Mouse (Mus musculus): ENCODE data around the gene Wdr91. TPM values are rescaled to one million over a fixed set of nuclear protein-coding genes. Genes with fewer than 3 reads are reported as not detected.
A peak's percentile ranks its signal among the peaks of the same experiment; 100 is the strongest.

Wdr91 gene
- polyA plus RNA-seq, 1 experiment from 2014 or later, result 11.8 TPM

DNA sequence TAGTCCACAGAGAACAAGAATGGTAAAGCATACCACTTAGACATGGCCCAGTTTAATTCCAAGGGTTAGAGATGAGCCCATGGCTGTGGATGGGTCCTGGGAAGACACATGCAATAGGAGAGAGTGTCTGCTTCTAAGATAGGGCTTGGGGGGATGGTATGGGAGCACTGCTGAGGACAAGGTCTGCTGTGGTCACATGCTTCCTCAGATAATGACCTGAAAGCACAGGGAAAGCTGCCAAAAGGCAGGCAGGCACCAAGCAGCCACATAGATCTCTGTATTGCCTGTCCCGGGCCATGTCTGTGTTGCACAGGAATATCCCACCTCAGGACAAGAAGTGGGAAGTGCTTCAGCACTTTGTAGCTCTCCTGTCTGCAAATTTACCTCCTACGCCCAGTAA is 11.5 kb downstream of the Wdr91 start:
- H3K27me3 ChIP-seq, result no peaks in the 10 kb centered on the region
- WGBS, result 83% methylated on average over 2 of the region's 2 CpGs
- no peak overlapping the region for H3K27ac ChIP-seq
- ATAC-seq (replicated peaks; ENCODE audit: low FRiP score), result no peak
- no peak overlapping the region for H3K4me3 ChIP-seq (replicated peaks)
- no peak overlapping the region for H3K9ac ChIP-seq
- no peaks in the 10 kb centered on the region for H3K9me3 ChIP-seq (replicated peaks)
- H3K36me3 ChIP-seq, result peaks cover 82% of the 10 kb centered on the region
- peaks cover 13% of the 10 kb centered on the region for H3K4me1 ChIP-seq
- no peak overlapping the region for H3K4me2 ChIP-seq

- no peak overlapping the region for H3K27ac ChIP-seq
- WGBS, result 55% methylated on average over 16 of the region's 16 CpGs
- H3K9me3 ChIP-seq (replicated peaks), result no peaks in the 10 kb centered on the region
- no peak overlapping the region for H3K9ac ChIP-seq
- no peak overlapping the region for H3K4me2 ChIP-seq
- no peak for ATAC-seq (replicated peaks; ENCODE audit: low FRiP score)
- H3K36me3 ChIP-seq, result peaks cover 86% of the 10 kb centered on the region
- H3K4me1 ChIP-seq, result no peaks in the 10 kb centered on the region
- no peaks in the 10 kb centered on the region for H3K27me3 ChIP-seq
- H3K4me3 ChIP-seq (replicated peaks), result no peak overlapping the region
Observed at GRCm38 (mm10) chr6:34896168-34896780, 14.4 kb downstream of the Wdr91 start.

DNA sequence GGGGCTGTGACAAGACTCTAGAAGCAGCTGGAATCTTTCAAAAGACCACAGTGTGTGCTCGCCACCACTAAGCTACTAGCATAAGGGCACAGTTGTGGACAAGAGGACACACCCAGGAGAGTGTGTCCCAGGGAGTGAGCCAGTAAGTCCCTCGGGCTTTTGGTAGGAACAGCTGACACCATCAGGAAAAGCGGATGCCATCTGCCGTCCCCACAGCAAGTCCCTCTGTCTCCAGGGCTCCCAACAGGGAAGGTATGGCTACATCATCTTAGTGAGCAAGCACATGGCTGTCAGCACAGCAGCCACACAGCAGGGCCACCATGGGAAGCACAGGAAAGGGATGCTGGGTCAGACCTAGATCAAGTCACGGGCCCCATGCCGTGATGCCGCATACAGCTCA is 15.1 kb downstream of the Wdr91 start:
- H3K4me1 ChIP-seq, result no peaks in the 10 kb centered on the region
- 85% methylated on average over 7 of the region's 7 CpGs for WGBS
- no peaks in the 10 kb centered on the region for H3K27me3 ChIP-seq
- H3K27ac ChIP-seq, result no peak overlapping the region
- peaks cover 86% of the 10 kb centered on the region for H3K36me3 ChIP-seq
- H3K9ac ChIP-seq, result no peak overlapping the region
- no peak for ATAC-seq (replicated peaks; ENCODE audit: low FRiP score)
- H3K4me2 ChIP-seq, result no peak overlapping the region
- H3K4me3 ChIP-seq (replicated peaks), result no peak overlapping the region
- H3K9me3 ChIP-seq (replicated peaks), result no peaks in the 10 kb centered on the region

DNA sequence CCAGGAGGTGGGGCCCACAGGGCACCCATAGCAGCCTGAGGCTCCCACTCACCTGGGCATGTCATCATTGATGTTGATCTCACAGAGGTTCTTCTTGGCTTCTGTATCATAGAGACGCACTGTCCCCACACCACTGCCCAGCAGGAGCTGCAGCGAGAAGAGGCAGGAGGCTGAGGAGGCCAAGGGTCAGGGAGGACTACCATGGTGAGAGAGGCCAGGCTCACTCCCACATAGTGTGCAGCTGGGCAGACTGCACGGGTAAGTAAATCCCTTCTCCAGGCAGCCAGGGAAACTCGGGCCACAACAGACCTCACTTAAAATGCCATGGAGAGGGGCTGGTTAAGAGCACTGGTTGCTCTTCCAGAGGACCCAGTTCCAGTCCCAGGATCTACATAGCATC is 21.5 kb downstream of the Wdr91 start:
- peaks cover 77% of the 10 kb centered on the region for H3K36me3 ChIP-seq
- H3K4me1 ChIP-seq, result peaks cover 14% of the 10 kb centered on the region
- no peak overlapping the region for H3K4me2 ChIP-seq
- peak; percentile 76 for ATAC-seq (replicated peaks; ENCODE audit: low FRiP score)
- H3K27ac ChIP-seq, result 0 out of 2 replicates have a peak overlapping the region, but pooled peaks have one; percentile 61
- no peaks in the 10 kb centered on the region for H3K27me3 ChIP-seq
- H3K4me3 ChIP-seq (replicated peaks), result no peak overlapping the region
- H3K9me3 ChIP-seq (replicated peaks), result no peaks in the 10 kb centered on the region
- 39% methylated on average over 4 of the region's 4 CpGs for WGBS
- no peak overlapping the region for H3K9ac ChIP-seq

GRCm38 (mm10) chr6:34887131-34887850 is 23.4 kb downstream of the Wdr91 start:
- Histone ChIP-seq H3K27ac (no peak overlapping the region), H3K9me3 (replicated peaks) (no peaks in the 10 kb centered on the region), H3K4me3 (replicated peaks) (no peak overlapping the region), H3K4me1 (peaks cover 14% of the 10 kb centered on the region), H3K36me3 (peaks cover 76% of the 10 kb centered on the region), H3K4me2 (no peak overlapping the region), H3K27me3 (no peaks in the 10 kb centered on the region), H3K9ac (no peak overlapping the region)
- ATAC-seq (replicated peaks; ENCODE audit: low FRiP score), result no peak
- 77% methylated on average over 6 of the region's 6 CpGs for WGBS

DNA sequence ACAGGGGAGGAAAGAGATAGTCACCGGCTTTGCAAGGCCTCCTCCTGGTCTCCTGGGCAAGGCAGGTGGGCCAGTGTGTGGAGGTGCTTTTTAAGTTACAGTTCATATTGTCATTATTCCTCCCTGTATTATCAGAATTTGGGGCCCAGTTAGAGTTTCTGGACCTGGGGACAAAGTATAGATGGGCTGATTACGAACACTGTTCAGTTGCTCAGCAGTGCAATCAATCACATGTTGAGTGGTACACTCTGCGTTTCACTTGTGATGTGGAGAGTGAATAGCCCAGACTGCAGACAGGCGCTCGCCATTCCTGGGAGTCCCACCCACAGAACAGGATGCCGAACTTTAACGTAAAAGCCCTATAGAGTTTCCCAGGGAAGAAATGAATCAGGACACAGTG is 26.0 kb downstream of the Wdr91 start:
- ATAC-seq (replicated peaks; ENCODE audit: low FRiP score), result no peak

DNA sequence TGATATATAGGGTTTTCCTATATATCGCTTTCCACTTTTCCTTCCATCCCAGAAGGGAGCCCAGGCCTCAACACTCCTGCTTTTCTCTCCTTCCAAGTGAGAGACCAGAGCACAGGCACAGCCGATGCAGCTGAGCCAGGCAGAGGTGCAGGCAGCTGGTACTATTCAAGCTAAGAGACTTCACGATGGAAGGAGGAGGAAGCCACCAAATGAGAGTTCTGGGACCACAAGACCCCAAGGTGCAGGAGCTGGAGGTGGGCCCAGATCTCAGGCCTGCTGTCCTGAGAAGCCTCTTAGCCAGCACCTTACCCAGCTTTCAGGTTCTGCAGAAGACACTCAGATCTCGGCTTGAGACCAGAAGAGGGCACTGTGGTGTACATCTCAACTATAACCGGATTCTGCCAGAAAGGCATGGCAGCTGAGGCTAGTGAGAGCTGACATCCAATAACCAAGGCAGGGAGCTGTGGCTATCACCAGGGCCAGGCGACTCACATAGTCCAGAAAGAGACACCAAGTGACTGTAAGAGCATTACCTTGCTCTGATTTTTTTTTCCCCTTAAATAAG is 30.7 kb downstream of the Wdr91 start:
- Histone ChIP-seq H3K4me1 (peaks cover 29% of the 10 kb centered on the region), H3K4me3 (replicated peaks) (no peak overlapping the region), H3K9me3 (replicated peaks) (no peaks in the 10 kb centered on the region), H3K9ac (no peak overlapping the region), H3K4me2 (no peak overlapping the region), H3K27me3 (no peaks in the 10 kb centered on the region), H3K36me3 (peaks cover 50% of the 10 kb centered on the region), H3K27ac (no peak overlapping the region)
- ATAC-seq (replicated peaks; ENCODE audit: low FRiP score), result no peak
- 52% methylated on average over 6 of the region's 6 CpGs for WGBS

More for the DNA sequence above, 26.0 kb downstream of the Wdr91 start:
- peaks cover 73% of the 10 kb centered on the region for H3K36me3 ChIP-seq
- no peak overlapping the region for H3K27ac ChIP-seq
- H3K9me3 ChIP-seq (replicated peaks), result no peaks in the 10 kb centered on the region
- H3K27me3 ChIP-seq, result no peaks in the 10 kb centered on the region
- H3K4me1 ChIP-seq, result peaks cover 14% of the 10 kb centered on the region
- WGBS, result 85% methylated on average over 7 of the region's 7 CpGs
- H3K4me2 ChIP-seq, result no peak overlapping the region
- no peak overlapping the region for H3K4me3 ChIP-seq (replicated peaks)
- no peak overlapping the region for H3K9ac ChIP-seq

- no peak for ATAC-seq (replicated peaks; ENCODE audit: low FRiP score)
- H3K4me2 ChIP-seq, result no peak overlapping the region
- H3K9ac ChIP-seq, result no peak overlapping the region
- H3K27me3 ChIP-seq, result no peaks in the 10 kb centered on the region
- H3K4me1 ChIP-seq, result peaks cover 36% of the 10 kb centered on the region
- H3K9me3 ChIP-seq (replicated peaks), result no peaks in the 10 kb centered on the region
- no peak overlapping the region for H3K27ac ChIP-seq
- WGBS, result 87% methylated on average over 16 of the region's 16 CpGs
- H3K36me3 ChIP-seq, result peaks cover 45% of the 10 kb centered on the region
- no peak overlapping the region for H3K4me3 ChIP-seq (replicated peaks)
Observed at GRCm38 (mm10) chr6:34879101-34879740, 31.5 kb downstream of the Wdr91 start.

DNA sequence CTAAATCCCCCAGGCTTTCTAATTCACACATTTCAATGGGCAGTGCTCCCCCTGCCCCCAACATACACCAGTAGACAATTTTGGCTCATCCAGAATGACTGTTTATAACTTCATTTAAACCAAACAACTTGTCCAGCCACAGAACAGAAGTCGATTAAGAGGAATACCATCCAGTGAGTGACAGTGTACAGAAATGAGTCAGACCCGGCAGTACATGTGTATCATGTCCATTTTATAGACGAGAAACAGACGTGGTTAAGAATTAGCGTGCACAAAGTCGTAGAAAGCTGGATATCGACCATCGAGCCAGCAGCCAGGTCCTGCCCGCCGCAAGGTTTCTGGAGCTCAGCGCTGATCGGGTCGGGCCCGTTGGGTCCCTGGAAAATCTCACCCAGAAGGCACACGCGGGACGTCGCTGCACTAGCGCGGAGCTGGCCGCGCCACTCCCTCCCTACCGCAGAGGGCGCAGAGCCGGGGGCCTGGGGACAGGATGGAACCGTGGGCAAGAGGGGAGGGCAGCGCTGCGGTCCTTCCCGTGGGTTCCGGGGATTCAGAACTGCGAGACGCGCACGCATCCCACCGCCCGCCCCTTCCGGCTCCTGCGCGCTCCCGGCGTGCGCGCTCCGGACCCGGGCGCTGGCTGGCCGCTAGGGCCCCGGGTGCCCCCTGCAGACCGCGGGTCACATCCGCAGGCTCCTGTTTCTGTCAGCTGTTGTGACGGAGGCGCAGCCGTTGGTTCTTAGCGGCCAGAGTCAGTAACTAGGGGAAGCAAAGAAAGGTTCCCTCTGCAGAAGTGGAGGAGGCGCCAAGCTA is 33.0 kb downstream of the Wdr91 start, which contains the start of gene Cyren:
TSS of gene Cyren (minus strand) at position 552 of the 813 bp plus-strand sequence.
- Histone ChIP-seq H3K9ac (peak within 1 kb of the TSS; percentile 96), H3K27ac (peak within 1 kb of the TSS; percentile 97), H3K4me1 (peaks cover 42% of the 10 kb centered on the region), H3K36me3 (peaks cover 32% of the 10 kb centered on the region), H3K9me3 (replicated peaks) (no peaks in the 10 kb centered on the region), H3K4me2 (peak within 1 kb of the TSS; percentile 70), H3K4me3 (replicated peaks) (peak within 1 kb of the TSS; percentile 83), H3K27me3 (no peaks in the 10 kb centered on the region)
- under 1% methylated on average over 56 of the region's 56 CpGs for WGBS
- peak; percentile 91 for ATAC-seq (replicated peaks; ENCODE audit: low FRiP score)

GRCm38 (mm10) chr6:34876835-34877156 is 33.9 kb downstream of the Wdr91 start:
- H3K4me1 ChIP-seq, result peaks cover 42% of the 10 kb centered on the region
- peak overlapping the region; percentile 83 for H3K4me3 ChIP-seq (replicated peaks)
- H3K9ac ChIP-seq, result peak overlapping the region; percentile 96
- H3K36me3 ChIP-seq, result peaks cover 23% of the 10 kb centered on the region
- no peaks in the 10 kb centered on the region for H3K9me3 ChIP-seq (replicated peaks)
- WGBS, result 25% methylated on average over 2 of the region's 2 CpGs
- H3K27ac ChIP-seq, result peak overlapping the region; percentile 97; the same call in 1 of the 2 replicates
- no peaks in the 10 kb centered on the region for H3K27me3 ChIP-seq
- ATAC-seq (replicated peaks; ENCODE audit: low FRiP score), result no peak
- H3K4me2 ChIP-seq, result peak overlapping the region; percentile 70

GRCm38 (mm10) chr6:34875966-34876834 is 34.5 kb downstream of the Wdr91 start:
- peak overlapping the region; percentile 70 for H3K4me2 ChIP-seq
- H3K4me3 ChIP-seq (replicated peaks), result no peak overlapping the region
- no peaks in the 10 kb centered on the region for H3K9me3 ChIP-seq (replicated peaks)
- peaks cover 22% of the 10 kb centered on the region for H3K36me3 ChIP-seq
- no peaks in the 10 kb centered on the region for H3K27me3 ChIP-seq
- WGBS, result 66% methylated on average over 12 of the region's 12 CpGs
- H3K9ac ChIP-seq, result 0 out of 2 replicates have a peak overlapping the region, but pooled peaks have one; percentile 96
- no peak for ATAC-seq (replicated peaks; ENCODE audit: low FRiP score)
- peak overlapping the region; percentile 97; the same call in 1 of the 2 replicates for H3K27ac ChIP-seq
- peaks cover 42% of the 10 kb centered on the region for H3K4me1 ChIP-seq

Data from kidney, embryonic 15.5 days (tissue).